Mouse (Mus musculus) liver, adult 2 months (tissue): ENCODE measurements around the gene Ninl. TPM values are rescaled to one million over a fixed set of nuclear protein-coding genes. Genes with fewer than 3 reads are reported as not detected.
"Not testable (repeated sequence)": the region's sequence is repeated elsewhere in the genome, so short reads cannot be mapped to it uniquely, and the experiment has no call there.

Experiments
- DNase-seq: peaks from one replicate; pipeline ENCODE4 v3.0.0-alpha.2; 2011; ENCODE audit warnings: low read depth, low spot score; ENCODE audit errors: extremely low read depth
- H3K27ac ChIP-seq: fragments of 200-500 bp; replicated peaks from 2 replicates; pipeline ENCODE4 v1.5.1; 2012; ENCODE audit warnings: low read depth, mild to moderate bottlenecking, control low read depth, inconsistent platforms, low read length; ENCODE audit not compliant: insufficient read depth
- H3K27me3 ChIP-seq: fragments of 200-500 bp; 2 replicates; pipeline ENCODE4 v1.6.1; 2012; ENCODE audit warnings: mild to moderate bottlenecking, moderate library complexity, low read length, inconsistent platforms; ENCODE audit not compliant: control insufficient read depth, insufficient read depth
- H3K36me3 ChIP-seq: fragments of 200-500 bp; 2 replicates; pipeline ENCODE4 v1.6.1; 2012; ENCODE audit warnings: low read length, inconsistent platforms; ENCODE audit not compliant: control insufficient read depth, insufficient read depth
- H3K4me1 ChIP-seq: fragments of 200-500 bp; 2 replicates; pipeline ENCODE4 v1.6.1; 2011; ENCODE audit warnings: low read length; ENCODE audit not compliant: control insufficient read depth, insufficient read depth
- H3K4me3 ChIP-seq: fragments of 200-500 bp; 2 replicates; pipeline ENCODE4 v1.5.1; 2011; ENCODE audit warnings: low read depth, mild to moderate bottlenecking, control low read depth, low read length, moderate library complexity; ENCODE audit not compliant: insufficient read depth
- H3K79me2 ChIP-seq: fragments of 200-500 bp; 2 replicates; pipeline ENCODE4 v1.6.1; 2012; ENCODE audit warnings: inconsistent platforms, mild to moderate bottlenecking, low read length, moderate library complexity; ENCODE audit not compliant: control insufficient read depth, insufficient read depth
- H3K9ac ChIP-seq: fragments of 200-500 bp; 2 replicates; pipeline ENCODE4 v1.6.1; 2012; ENCODE audit warnings: low read depth, mild to moderate bottlenecking, control low read depth, inconsistent platforms, low read length
- CTCF ChIP-seq: fragments of 200-500 bp; IDR thresholded peaks from 2 replicates; pipeline ENCODE4 v1.5.1; 2011; ENCODE audit warnings: low read depth, low read length, control low read depth
- POLR2A ChIP-seq: fragments of 200-500 bp; IDR thresholded peaks from 2 replicates; pipeline ENCODE4 v1.6.1; 2011; ENCODE audit warnings: low read length, control low read depth; ENCODE audit not compliant: insufficient read depth; ENCODE audit errors: extremely low read depth
- WGBS: fragments of 180-500 bp; shearing (Covaris S2); methylation state at CpG from one replicate; pipeline ENCODE4 v1.1.7; 2018; 5-methylcytosine and 5-hydroxymethylcytosine counted together
- polyA plus RNA-seq: library from polyadenylated mRNA; depleted of rRNA; stranded (reverse); fragments of >200 nt; gene quantifications from 2 replicates; pipeline ENCODE4 v1.2.3, GENCODE M21; 2012
- total RNA-seq: library from RNA; depleted of rRNA; stranded (reverse); fragments of >200 nt; gene quantifications from 2 replicates; pipeline ENCODE4 v1.2.3, GENCODE M21; 2014

Gene Ninl
- total and polyA plus RNA-seq, 2 experiments, result 0.29 to 0.37 TPM

DNA sequence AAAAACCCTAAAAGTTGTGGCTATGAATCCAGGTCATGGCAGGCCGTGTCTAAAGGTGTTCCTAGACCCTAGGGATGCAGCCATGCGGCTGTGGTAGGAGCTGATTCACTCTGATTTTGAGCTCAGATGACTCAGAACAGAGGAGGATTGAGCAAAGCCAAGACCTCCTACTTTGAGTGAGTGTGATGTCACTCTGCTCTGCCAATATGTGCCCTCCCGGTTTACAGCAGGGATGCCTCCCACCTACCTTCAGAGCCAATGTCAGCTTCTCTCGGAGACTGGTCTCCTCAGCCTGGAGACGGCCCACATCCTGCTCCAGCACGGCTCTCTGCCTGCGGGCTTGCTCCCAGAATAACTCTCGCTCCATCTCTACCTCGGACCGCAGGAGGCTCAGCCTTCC lies 79.7 kb downstream of the Ninl start:
- Histone ChIP-seq H3K4me3 (no peak overlapping the region), H3K9ac (no peak overlapping the region), H3K4me1 (no peaks in the 10 kb centered on the region), H3K79me2 (no peaks in the 10 kb centered on the region), H3K27ac (no peak overlapping the region), H3K36me3 (no peaks in the 10 kb centered on the region), H3K27me3 (no peaks in the 10 kb centered on the region)
- TF ChIP-seq POLR2A, result no peak
- no peak for TF ChIP-seq CTCF
- no peak for DNase-seq
- 90% methylated on average over 10 of the region's 10 CpGs for WGBS

DNA sequence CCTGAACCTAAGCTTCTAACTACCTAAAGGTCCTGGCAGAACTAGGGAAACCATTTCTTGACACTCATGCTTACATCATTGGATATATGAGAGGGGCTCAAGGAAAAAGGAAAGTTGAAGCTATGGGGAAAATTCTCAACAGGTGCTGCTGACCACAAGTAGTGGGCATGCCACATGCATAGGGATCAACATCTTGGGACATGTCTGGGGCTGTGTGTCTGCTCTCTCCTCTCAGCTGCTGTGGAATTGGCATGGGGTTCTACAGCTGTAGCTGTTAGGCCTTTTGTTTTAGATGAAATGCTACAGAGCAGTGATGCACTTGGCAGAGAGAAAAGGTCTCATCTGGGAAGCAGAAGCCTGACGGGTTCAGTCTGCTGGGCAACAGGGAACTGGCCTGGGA lies 83.3 kb downstream of the Ninl start:
- no peaks in the 10 kb centered on the region for H3K79me2 ChIP-seq
- H3K4me3 ChIP-seq, result no peak overlapping the region
- 54% methylated on average over 1 of the region's 1 CpGs for whole genome bisulfite sequencing
- H3K36me3 ChIP-seq, result no peaks in the 10 kb centered on the region
- H3K27ac ChIP-seq, result no peak overlapping the region
- DNase-seq, result no peak
- no peaks in the 10 kb centered on the region for H3K27me3 ChIP-seq
- H3K4me1 ChIP-seq, result no peaks in the 10 kb centered on the region
- no peak overlapping the region for H3K9ac ChIP-seq
- TF ChIP-seq CTCF, result no peak
- TF ChIP-seq POLR2A, result no peak

DNA sequence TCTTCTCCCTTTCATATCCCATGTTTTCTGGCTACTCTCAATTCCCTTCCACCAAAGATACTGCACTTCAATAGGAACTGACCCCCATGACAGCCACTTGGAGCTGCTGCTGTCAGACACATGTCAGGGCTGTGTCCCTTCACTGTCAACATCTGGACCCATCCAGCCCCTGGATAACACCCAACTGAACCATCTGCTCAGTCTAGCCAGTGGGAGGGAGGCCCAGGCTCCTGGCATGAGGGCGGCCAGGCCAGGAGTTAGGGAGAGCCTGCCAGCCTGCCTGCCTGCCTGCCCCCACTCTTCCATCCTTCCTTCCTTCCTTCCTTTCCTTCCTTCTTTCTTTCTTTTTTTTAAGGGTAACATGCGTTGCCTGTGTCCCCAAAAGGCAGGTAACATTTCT lies 88.0 kb downstream of the Ninl start:
- Histone ChIP-seq H3K79me2 (no peaks in the 10 kb centered on the region), H3K4me1 (no peaks in the 10 kb centered on the region), H3K36me3 (no peaks in the 10 kb centered on the region), H3K27ac (no peak overlapping the region), H3K4me3 (no peak overlapping the region), H3K9ac (no peak overlapping the region), H3K27me3 (no peaks in the 10 kb centered on the region)
- DNase-seq, result no peak
- TF ChIP-seq POLR2A, result no peak
- no peak for TF ChIP-seq CTCF
- 88% methylated on average over 2 of the region's 2 CpGs for WGBS

DNA sequence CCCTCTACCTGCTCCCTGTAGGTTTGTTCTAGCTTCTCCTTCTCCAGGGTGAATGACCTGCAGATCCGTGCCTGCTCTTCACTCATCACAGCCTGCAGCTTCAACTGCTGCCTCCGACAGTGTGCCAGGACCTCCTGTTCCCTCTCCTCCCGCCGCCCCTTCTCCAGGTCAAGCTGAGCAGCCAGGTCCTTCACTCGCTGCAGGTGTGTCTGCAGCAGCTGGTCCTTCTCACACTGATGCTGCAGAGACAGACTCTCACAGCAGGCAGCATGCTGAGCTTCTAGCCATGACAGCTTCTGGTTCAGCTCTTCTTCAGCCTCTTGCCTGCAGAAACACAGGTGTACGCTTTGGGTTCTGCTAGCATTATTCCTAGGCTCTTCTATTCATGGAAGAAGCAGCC lies 89.1 kb downstream of the Ninl start:
- no peak for DNase-seq
- TF ChIP-seq CTCF, result no peak
- no peak for TF ChIP-seq POLR2A
- H3K27me3 ChIP-seq, result no peaks in the 10 kb centered on the region
- no peaks in the 10 kb centered on the region for H3K36me3 ChIP-seq
- no peak overlapping the region for H3K9ac ChIP-seq
- H3K4me3 ChIP-seq, result no peak overlapping the region
- whole genome bisulfite sequencing, result 84% methylated on average over 6 of the region's 6 CpGs
- no peaks in the 10 kb centered on the region for H3K79me2 ChIP-seq
- H3K27ac ChIP-seq, result no peak overlapping the region
- H3K4me1 ChIP-seq, result no peaks in the 10 kb centered on the region

DNA sequence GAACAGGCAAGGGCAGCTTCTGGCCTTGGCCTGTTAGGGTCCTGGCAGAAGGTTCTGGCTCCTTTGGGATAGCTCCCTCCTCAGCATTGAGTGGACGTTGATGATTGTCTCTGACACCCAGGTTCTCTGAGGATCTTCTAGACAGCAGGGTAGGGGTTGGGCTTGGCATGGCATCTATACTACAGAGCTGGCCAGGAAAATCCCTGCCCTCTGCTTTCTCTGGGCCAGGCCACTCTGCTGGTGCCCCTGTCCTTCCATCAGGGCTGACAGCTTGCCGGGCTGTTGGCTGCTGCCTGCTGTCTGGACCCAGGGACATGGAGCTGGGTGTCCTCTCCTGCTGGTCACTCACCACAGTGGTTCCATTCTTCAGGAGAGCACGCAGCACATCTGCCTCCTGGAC lies 89.5 kb downstream of the Ninl start:
- no peak for TF ChIP-seq CTCF
- Histone ChIP-seq H3K4me3 (no peak overlapping the region), H3K4me1 (no peaks in the 10 kb centered on the region), H3K79me2 (no peaks in the 10 kb centered on the region), H3K36me3 (no peaks in the 10 kb centered on the region), H3K27ac (no peak overlapping the region), H3K9ac (no peak overlapping the region), H3K27me3 (no peaks in the 10 kb centered on the region)
- WGBS, result 88% methylated on average over 3 of the region's 3 CpGs
- DNase-seq, result no peak

DNA sequence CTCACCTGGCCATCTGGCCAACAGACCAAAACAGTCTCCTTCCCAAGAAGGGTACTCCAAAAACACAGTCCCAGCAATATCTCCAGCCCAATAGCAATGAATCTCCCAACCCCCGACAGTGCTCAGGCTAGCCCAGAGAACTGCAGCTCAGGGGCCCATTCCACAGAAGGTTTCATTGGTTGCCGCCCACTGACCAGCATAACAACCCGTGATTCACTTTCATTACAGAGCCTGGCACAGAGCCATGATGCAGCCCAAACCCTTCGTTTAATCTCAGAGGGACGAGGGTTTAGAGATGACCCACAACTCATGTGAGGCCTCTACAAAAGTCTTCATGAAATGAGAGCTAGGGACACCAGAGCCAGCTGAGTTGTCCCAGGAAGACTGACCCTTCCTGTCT lies 90.4 kb downstream of the Ninl start:
- no peak for DNase-seq
- H3K27me3 ChIP-seq, result no peaks in the 10 kb centered on the region
- no peak overlapping the region for H3K4me3 ChIP-seq
- H3K79me2 ChIP-seq, result no peaks in the 10 kb centered on the region
- H3K4me1 ChIP-seq, result no peaks in the 10 kb centered on the region
- 81% methylated on average over 5 of the region's 5 CpGs for WGBS
- H3K36me3 ChIP-seq, result no peaks in the 10 kb centered on the region
- no peak overlapping the region for H3K27ac ChIP-seq
- TF ChIP-seq CTCF, result no peak
- TF ChIP-seq POLR2A, result no peak
- H3K9ac ChIP-seq, result no peak overlapping the region

DNA sequence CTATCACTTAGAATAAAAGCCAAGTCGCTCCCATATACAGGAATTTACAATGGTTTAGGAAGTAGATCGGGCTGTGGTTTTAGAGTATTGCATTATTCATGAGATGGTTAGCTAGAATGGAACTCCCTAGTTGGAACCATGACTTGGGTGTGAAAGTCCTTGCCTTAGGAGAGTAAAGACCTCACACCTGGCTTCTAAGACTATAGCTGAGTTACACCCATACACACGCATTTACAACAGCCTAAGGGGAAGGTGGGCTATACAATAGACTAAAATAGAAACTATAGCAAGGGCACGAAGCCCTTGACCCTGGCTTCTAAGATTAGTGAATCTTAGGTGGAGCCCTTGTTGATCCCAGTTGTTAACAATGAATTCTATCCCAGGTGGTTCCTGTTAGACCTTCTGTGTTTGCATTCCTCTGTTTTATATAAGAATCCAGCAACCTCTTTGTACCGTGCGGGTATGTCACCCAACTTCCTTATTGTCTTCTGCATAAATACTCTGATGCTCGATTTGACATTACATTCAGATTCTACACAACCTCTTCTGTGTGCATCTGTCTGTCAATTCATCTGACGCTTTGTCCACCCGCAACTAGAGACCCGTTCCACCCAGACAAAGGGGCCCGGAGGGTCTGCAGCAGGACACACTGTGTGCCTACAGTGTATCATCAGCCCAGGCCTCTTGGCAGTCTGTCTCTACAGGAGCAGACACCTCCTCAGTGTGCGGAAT lies 91.1 kb downstream of the Ninl start:
- not testable (repeated sequence) for H3K79me2 ChIP-seq, H3K4me3 ChIP-seq, H3K9ac ChIP-seq, H3K36me3 ChIP-seq, H3K4me1 ChIP-seq, H3K27ac ChIP-seq, H3K27me3 ChIP-seq, DNase-seq
- WGBS, result 92% methylated on average over 12 of the region's 12 CpGs

DNA sequence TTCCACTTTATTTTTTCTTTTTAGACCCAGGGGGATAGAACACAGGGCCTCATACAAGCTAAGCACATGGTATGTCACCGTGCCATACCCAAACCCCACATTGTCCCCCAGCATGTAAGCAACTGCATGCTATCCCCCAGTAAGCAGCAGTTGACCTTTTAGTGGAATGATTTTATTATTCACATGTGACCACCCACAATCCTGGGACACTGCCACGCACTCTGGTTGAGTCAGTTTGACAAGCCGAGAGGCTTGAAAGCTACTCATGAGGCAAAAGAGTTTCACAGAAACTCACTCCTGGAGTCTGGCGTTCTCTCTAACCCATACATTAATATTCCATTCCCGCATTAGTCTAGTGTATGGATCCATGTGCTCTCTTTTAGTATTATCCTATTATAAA lies 91.8 kb downstream of the Ninl start:
- H3K4me3 ChIP-seq, H3K27me3 ChIP-seq, DNase-seq, H3K27ac ChIP-seq, H3K9ac ChIP-seq, H3K4me1 ChIP-seq, H3K79me2 ChIP-seq, H3K36me3 ChIP-seq: not testable (repeated sequence)
- 96% methylated on average over 5 of the region's 5 CpGs for WGBS
